Mouse (Mus musculus) T-helper 2 cell (primary cell): ENCODE measurements around the gene Tjp1.

Source experiments
- in situ Hi-C: fragments of 300-600 bp; cut with MboI, MseI; formaldehyde crosslinking; loops from one replicate; pipeline ENCODE4 v1.15.1; 2025; ENCODE audit warnings: high pct_unique_total_duplicates

The Tjp1 gene

GRCm38 (mm10) chr7:65359774-65360173, 167.8 kb downstream of the Tjp1 start:
- in situ Hi-C loops: no loop called here

GRCm38 (mm10) chr7:65357538-65357937, 170.0 kb downstream of the Tjp1 start:
- in situ Hi-C loops: no loop called here

GRCm38 (mm10) chr7:65356204-65356603, 171.4 kb downstream of the Tjp1 start:
- in situ Hi-C loops: no loop called here

GRCm38 (mm10) chr7:65354908-65355307, 172.7 kb downstream of the Tjp1 start:
- in situ Hi-C loops: no loop called here

- in situ Hi-C loops: no loop called here
Observed at GRCm38 (mm10) chr7:65350348-65351079, 177.1 kb downstream of the Tjp1 start.

- in situ Hi-C loops: loop anchor here (25.0 kb wide), 1 partner anchor 689 kb away; the partner anchor contains the start of gene Gm45213
Observed at GRCm38 (mm10) chr7:65348540-65348939, 179.0 kb downstream of the Tjp1 start.

GRCm38 (mm10) chr7:65345314-65345713, 182.3 kb downstream of the Tjp1 start:
- in situ Hi-C loops: loop anchor here (25.0 kb wide), 1 partner anchor 692 kb away; the partner anchor contains the start of gene Gm45213

GRCm38 (mm10) chr7:65337581-65338270, 189.9 kb downstream of the Tjp1 start:
- in situ Hi-C loops: loop anchor here (25.0 kb wide), 1 partner anchor 700 kb away; the partner anchor contains the start of gene Gm45213

- in situ Hi-C loops: loop anchor here (25.0 kb wide), 1 partner anchor 704 kb away; the partner anchor contains the start of gene Gm45213
Observed at GRCm38 (mm10) chr7:65333081-65333760, 194.4 kb downstream of the Tjp1 start.

GRCm38 (mm10) chr7:65319047-65319725, 208.4 kb downstream of the Tjp1 start:
- in situ Hi-C loops: loop anchor here (5.0 kb wide), 1 partner anchor 198 kb away; no protein-coding TSS in a partner anchor

- in situ Hi-C loops: loop anchor here (5.0 kb wide), 1 partner anchor 200 kb away; no protein-coding TSS in a partner anchor
Observed at GRCm38 (mm10) chr7:65317418-65317817, 210.2 kb downstream of the Tjp1 start.

- in situ Hi-C loops: loop anchor here (5.0 kb wide), 1 partner anchor 202 kb away; no protein-coding TSS in a partner anchor
Observed at GRCm38 (mm10) chr7:65315182-65315581, 212.4 kb downstream of the Tjp1 start.

GRCm38 (mm10) chr7:65296675-65297589, 230.6 kb downstream of the Tjp1 start:
- in situ Hi-C loops: no loop called here

- in situ Hi-C loops: no loop called here
Observed at GRCm38 (mm10) chr7:65282886-65283285, 244.7 kb downstream of the Tjp1 start.

GRCm38 (mm10) chr7:65281960-65282359, 245.6 kb downstream of the Tjp1 start:
- in situ Hi-C loops: no loop called here

GRCm38 (mm10) chr7:65280944-65281912, 246.4 kb downstream of the Tjp1 start:
- in situ Hi-C loops: no loop called here

GRCm38 (mm10) chr7:65279277-65279676, 248.3 kb downstream of the Tjp1 start:
- in situ Hi-C loops: no loop called here

- in situ Hi-C loops: no loop called here
Observed at GRCm38 (mm10) chr7:65275761-65276160, 251.8 kb downstream of the Tjp1 start.

GRCm38 (mm10) chr7:65274216-65274615, 253.4 kb downstream of the Tjp1 start:
- in situ Hi-C loops: no loop called here
